28 mouse cellular contexts compared by ENCODE assay signal in genomic region chr9:29026410-29026809, GRCm38 (mm10).
DNase-seq lines count a peak whose midpoint lies in the region; ATAC-seq and TF ChIP-seq lines count a peak whose summit lies in the region.
"Had no signal": no experiment of that assay in that cellular context is flagged by ENCODE, and none has a peak within 500 bp of the region (broad histone marks: within the 10 kb centered on the region; RNA-seq: fewer than 3 reads in every experiment).

No protein-coding gene starts in this region.

- no peaks in the 10 kb centered on the region for H3K27me3 ChIP-seq in heart, embryonic 12.5 days (replicated peaks)
- H3K27me3 ChIP-seq: CH12.LX; embryonic facial prominence, embryonic 12.5 days; hindbrain, embryonic 12.5 days; intestine, embryonic 15.5 days; limb, embryonic 13.5 days; lung, embryonic 15.5 days; midbrain, embryonic 15.5 days; neural tube, embryonic 15.5 days had no signal

- no peaks in the 10 kb centered on the region for H3K36me3 ChIP-seq in heart, embryonic 12.5 days
- H3K36me3 ChIP-seq: embryonic facial prominence, embryonic 12.5 days; hindbrain, embryonic 12.5 days; intestine, embryonic 15.5 days; limb, embryonic 13.5 days; lung, embryonic 15.5 days; midbrain, embryonic 10.5 days; midbrain, embryonic 15.5 days; neural tube, embryonic 15.5 days had no signal

- no peak overlapping the region for H3K9ac ChIP-seq in heart, embryonic 12.5 days
- H3K9ac ChIP-seq: embryonic facial prominence, embryonic 12.5 days; hindbrain, embryonic 12.5 days; intestine, embryonic 15.5 days; limb, embryonic 13.5 days; lung, embryonic 15.5 days; midbrain, embryonic 15.5 days; neural tube, embryonic 15.5 days had no signal

- H3K4me1 ChIP-seq in heart, embryonic 12.5 days (replicated peaks), result peaks cover 33% of the 10 kb centered on the region
- peaks cover 3% of the 10 kb centered on the region for H3K4me1 ChIP-seq in olfactory bulb, adult 2 months (ENCODE audit: control insufficient read depth, insufficient read depth, low read length)
- H3K4me1 ChIP-seq: embryonic facial prominence, embryonic 12.5 days; hindbrain, embryonic 12.5 days; intestine, embryonic 15.5 days; lung, embryonic 15.5 days; midbrain, embryonic 10.5 days; midbrain, embryonic 15.5 days; neural tube, embryonic 15.5 days had no signal

- H3K4me2 ChIP-seq in heart, embryonic 12.5 days, result no peak overlapping the region
- H3K4me2 ChIP-seq: embryonic facial prominence, embryonic 12.5 days; hindbrain, embryonic 12.5 days; intestine, embryonic 15.5 days; limb, embryonic 13.5 days; liver, embryonic 11.5 days; lung, embryonic 15.5 days; midbrain, embryonic 15.5 days; neural tube, embryonic 15.5 days had no signal

- no peak for TF ChIP-seq POLR2A in olfactory bulb, adult 2 months (IDR thresholded peaks at IDR 0.05; ENCODE audit: insufficient read depth, low read depth, low read length)

- H3K27ac ChIP-seq in heart, embryonic 12.5 days (ENCODE audit: poor library complexity, severe bottlenecking), result peak overlapping the region; percentile 38; the same call in 1 of the 2 replicates
- peak overlapping the region; percentile 30; the same call in 1 of the 2 replicates for H3K27ac ChIP-seq in left cerebral cortex, adult 2 months
- peak overlapping the region; percentile 40; the same call in 1 of the 2 replicates for H3K27ac ChIP-seq in olfactory bulb, adult 2 months (ENCODE audit: insufficient read depth, low read depth, low read length)
- H3K27ac ChIP-seq: embryonic facial prominence, embryonic 12.5 days; gastrocnemius, adult 2 months; hindbrain, embryonic 12.5 days; hindbrain, postnatal 0 days; intestine, embryonic 15.5 days; layer of hippocampus, adult 2 months; limb, embryonic 13.5 days; lung, embryonic 15.5 days; midbrain, embryonic 10.5 days; midbrain, embryonic 15.5 days; neural tube, embryonic 15.5 days had no signal

- no peak for ATAC-seq in heart, embryonic 12.5 days (ENCODE audit: insufficient number of reproducible peaks, low FRiP score)
- ATAC-seq: activated CD4-positive, CD25-positive, alpha-beta regulatory T cell, adult 4 months; forebrain, embryonic 14.5 days; hindbrain, postnatal 0 days; intestine, embryonic 15.5 days; midbrain, embryonic 15.5 days had no signal

- intact Hi-C loops in left cerebral cortex, adult 2 months (cut with DNase I), result no loop called here

- TF ChIP-seq CTCF in left cerebral cortex, adult 2 months (IDR thresholded peaks at IDR 0.05), result no peak
- no peak for TF ChIP-seq CTCF in olfactory bulb, adult 2 months (IDR thresholded peaks at IDR 0.05; ENCODE audit: insufficient read depth, low read depth, low read length)

- DNase-seq in cerebellum, postnatal 25 days, result peak; percentile 33 to 43
- DNase-seq in cerebellum, adult 9-10 months, result no peak
- DNase-seq in heart, postnatal 4 days, result no peak
- no peak for DNase-seq in left cerebral cortex, adult 2 months (ENCODE audit: extremely low spot score in 1 of 2, low spot score in 2 of 2)
- no peak for DNase-seq in left cerebral cortex, adult 11 months (ENCODE audit: low spot score)
- DNase-seq: adrenal gland, adult 2 months; adrenal gland, postnatal 36 days; cerebellum, adult 8-10 months; embryo, embryonic 11 days; gastrocnemius, adult 2 months; kidney, adult 2 months; kidney, postnatal 36 days had no signal

- no peaks in the 10 kb centered on the region for H3K9me3 ChIP-seq in heart, embryonic 12.5 days (replicated peaks)
- H3K9me3 ChIP-seq: embryonic facial prominence, embryonic 12.5 days; hindbrain, embryonic 12.5 days; intestine, embryonic 15.5 days; limb, embryonic 13.5 days; lung, embryonic 15.5 days; midbrain, embryonic 10.5 days; midbrain, embryonic 15.5 days; neural tube, embryonic 15.5 days had no signal

- WGBS in heart, embryonic 12.5 days, result 85% methylated on average over 6 of the region's 6 CpGs
- WGBS in olfactory bulb, adult 2 months, result 42% methylated on average over 6 of the region's 6 CpGs

- H3K4me3 ChIP-seq in heart, embryonic 12.5 days, result no peak overlapping the region
- no peak overlapping the region for H3K4me3 ChIP-seq in left cerebral cortex, adult 2 months
- H3K4me3 ChIP-seq in olfactory bulb, adult 2 months (ENCODE audit: insufficient read depth, low read depth, low read length), result no peak overlapping the region
- H3K4me3 ChIP-seq: embryonic facial prominence, embryonic 12.5 days; gastrocnemius, adult 2 months; hindbrain, embryonic 12.5 days; intestine, embryonic 15.5 days; layer of hippocampus, adult 2 months; limb, embryonic 13.5 days; lung, embryonic 15.5 days; midbrain, embryonic 10.5 days; midbrain, embryonic 15.5 days; neural tube, embryonic 15.5 days had no signal

Comparison
In these comparisons a context has a peak if more than half of its experiments do, and no peak if none do; other contexts are left out.
1. DNase-seq: peak in cerebellum, postnatal 25 days (2 of 2); none in cerebellum, adult 9-10 months (single experiment), heart, postnatal 4 days (single experiment), left cerebral cortex, adult 2 months (0 of 2) and left cerebral cortex, adult 11 months (single experiment).
2. Peak in every context shown above with its lines, with median percentiles within 50 percentile points of each other: H3K27ac ChIP-seq.